Mouse (Mus musculus): Measurements from ENCODE around the gene Tm9sf3.

DNA sequence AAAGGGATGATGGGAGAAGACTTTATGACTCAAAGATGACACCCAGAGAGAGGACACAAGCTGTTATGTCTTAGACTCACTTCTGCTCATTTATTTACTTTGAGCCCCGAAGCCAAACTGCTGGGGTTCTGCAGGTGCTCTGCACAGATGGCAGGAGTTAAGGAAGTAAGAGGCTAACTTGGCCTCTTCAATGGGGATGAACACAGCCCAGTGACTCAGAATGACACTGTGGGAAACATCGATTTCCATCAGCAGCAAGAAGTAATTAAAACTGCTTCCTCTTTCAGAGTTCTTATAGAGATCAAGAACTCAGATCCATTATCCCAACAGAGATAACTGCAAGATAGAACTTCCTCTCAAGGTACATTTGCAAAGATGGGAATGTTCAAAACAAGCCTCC is 86.9 kb downstream of the Tm9sf3 start:
- TF ChIP-seq CTCF (IDR thresholded peaks at IDR 0.05; ENCODE audit: low read depth) (no peak), EP300 (IDR thresholded peaks at IDR 0.05; ENCODE audit: low read depth) (no peak)
